ENCODE assay signal across 22 mouse cellular contexts in genomic region chr8:96829253-96829652, GRCm38 (mm10).
DNase-seq lines count a peak whose midpoint lies in the region; TF ChIP-seq lines count a peak whose summit lies in the region.
"Had no signal": no experiment of that assay in that cellular context is flagged by ENCODE, and none has a peak within 500 bp of the region (broad histone marks: within the 10 kb centered on the region; RNA-seq: fewer than 3 reads in every experiment).

No protein-coding gene starts in this region.

- no peaks in the 10 kb centered on the region for H3K79me2 ChIP-seq in MEL (ENCODE audit: control insufficient read depth, insufficient read depth, low read length, poor library complexity)

- TF ChIP-seq CTCF in MEL (IDR thresholded peaks at IDR 0.05 in 2 of 3, conservative IDR thresholded peaks at IDR 0.05 in 1 of 3; ENCODE audit: control insufficient read depth in 1 of 3, insufficient read depth in 1 of 3, low read depth in 2 of 3, low read length in 3 of 3, poor library complexity in 1 of 3, severe bottlenecking in 1 of 3), result no peak

- TF ChIP-seq EP300 in MEL (IDR thresholded peaks at IDR 0.05; ENCODE audit: low read depth in 1 of 2, low read length in 2 of 2), result peak; percentile 73 to 80

- TF ChIP-seq RAD21 in MEL (IDR thresholded peaks at IDR 0.05; ENCODE audit: low read depth, low read length), result no peak

- H3K4me1 ChIP-seq in MEL (ENCODE audit: control insufficient read depth in 1 of 2, insufficient read depth in 2 of 2, low read length in 2 of 2), result peaks cover 2% of the 10 kb centered on the region in 2 experiments; a peak in 1 of 4 replicates

- H3K9me3 ChIP-seq in MEL (replicated peaks; ENCODE audit: insufficient read depth, low read length), result no peaks in the 10 kb centered on the region

- H3K36me3 ChIP-seq in MEL (ENCODE audit: control insufficient read depth in 1 of 2, insufficient read depth in 2 of 2, low read length in 2 of 2), result peaks cover 0 to 4% of the 10 kb centered on the region in 2 experiments; a peak in 1 of 4 replicates
- H3K36me3 ChIP-seq: G1E had no signal

- TF ChIP-seq POLR2A in MEL (IDR thresholded peaks at IDR 0.05; ENCODE audit: control insufficient read depth in 1 of 2, insufficient read depth in 1 of 2, low read depth in 1 of 2, low read length in 2 of 2, poor library complexity in 1 of 2), result no peak

- H3K9ac ChIP-seq in MEL (ENCODE audit: control insufficient read depth, low read depth, low read length, poor library complexity, severe bottlenecking), result no peak overlapping the region

- H3K27ac ChIP-seq in MEL (ENCODE audit: control insufficient read depth, low read depth, low read length), result no peak overlapping the region

- peak; percentile 21 for DNase-seq in 416B (ENCODE audit: low read depth)
- DNase-seq in MEL (ENCODE audit: low read depth, low spot score), result peak; percentile 58
- DNase-seq in MEL-GATA-1-ER (ENCODE audit: extremely low read depth, low read depth), result peak; percentile 6
- DNase-seq in frontal cortex, postnatal 25 days (ENCODE audit: low spot score in 2 of 2), result no peak
- DNase-seq in cerebellum, postnatal 4 days (ENCODE audit: low spot score in 2 of 2), result no peak
- no peak for DNase-seq in left cerebral cortex, adult 18-20 months (ENCODE audit: low spot score in 2 of 2)
- DNase-seq: adrenal gland, adult 2 months; adrenal gland, adult 8-10 months; adrenal gland, postnatal 10 days; adrenal gland, postnatal 14 days; adrenal gland, postnatal 25 days; adrenal gland, postnatal 36 days; B cell, adult 2 months; cerebellum, adult 11 months; cerebellum, adult 11-12 months; cerebellum, adult 18-20 months; cerebellum, adult 2 months; cerebellum, adult 8-10 months; cerebellum, adult 9-10 months had no signal

- H3K4me3 ChIP-seq in MEL (ENCODE audit: control insufficient read depth in 1 of 2, insufficient read depth in 1 of 2, low read depth in 2 of 2, low read length in 2 of 2), result no peak overlapping the region; a peak in 1 of 4 replicates

- H3K27me3 ChIP-seq in MEL (ENCODE audit: control insufficient read depth in 1 of 2, insufficient read depth in 2 of 2, low read length in 2 of 2), result no peaks in the 10 kb centered on the region
- H3K27me3 ChIP-seq: CH12.LX, Patski had no signal

TF ChIP-seq in MEL, 35 proteins besides CTCF, POLR2A, EP300 and RAD21:
- TF ChIP-seq GATA1 (IDR thresholded peaks at IDR 0.05; ENCODE audit: low read depth, low read length), result peak; percentile 68
- no peak for TF ChIP-seq POLR2AphosphoS5 (IDR thresholded peaks at IDR 0.05; ENCODE audit: borderline replicate concordance, low read depth, low read length)
- TF ChIP-seq ZKSCAN1 (IDR thresholded peaks at IDR 0.05; ENCODE audit: low read depth, low read length), result no peak
- TF ChIP-seq HCFC1 (IDR thresholded peaks at IDR 0.05; ENCODE audit: low read depth, low read length), result no peak
- no peak for TF ChIP-seq MYB (IDR thresholded peaks at IDR 0.05; ENCODE audit: low read depth, low read length)
- no peak for TF ChIP-seq MYC (IDR thresholded peaks at IDR 0.05; ENCODE audit: low read depth, low read length)
- TF ChIP-seq NRF1 (IDR thresholded peaks at IDR 0.05; ENCODE audit: insufficient read depth, low read depth, low read length, poor library complexity, severe bottlenecking), result no peak
- no peak for TF ChIP-seq MEF2A (IDR thresholded peaks at IDR 0.05; ENCODE audit: extremely low read depth, insufficient replicate concordance, low read depth, low read length, poor library complexity, severe bottlenecking)
- no peak for TF ChIP-seq MAFK (IDR thresholded peaks at IDR 0.05; ENCODE audit: borderline replicate concordance, low read depth, low read length)
- no peak for TF ChIP-seq POLR2AphosphoS2 (IDR thresholded peaks at IDR 0.05; ENCODE audit: low read length)
- TF ChIP-seq KAT2A (conservative IDR thresholded peaks at IDR 0.05; ENCODE audit: low read depth, low read length), result no peak
- TF ChIP-seq UBTF (IDR thresholded peaks at IDR 0.05; ENCODE audit: borderline replicate concordance, insufficient read depth, low read depth, low read length), result no peak
- TF ChIP-seq ZMIZ1 (IDR thresholded peaks at IDR 0.05; ENCODE audit: low read depth, low read length), result no peak
- TF ChIP-seq SMC3 (IDR thresholded peaks at IDR 0.05; ENCODE audit: low read depth, low read length), result no peak
- peak; percentile 69 for TF ChIP-seq RCOR1 (IDR thresholded peaks at IDR 0.05; ENCODE audit: low read depth, low read length)
- TF ChIP-seq JUND (IDR thresholded peaks at IDR 0.05; ENCODE audit: low read depth, low read length), result no peak
- TF ChIP-seq USF1 (IDR thresholded peaks at IDR 0.05; ENCODE audit: low read depth, low read length), result no peak
- no peak for TF ChIP-seq E2F4 (IDR thresholded peaks at IDR 0.05; ENCODE audit: borderline replicate concordance, low read depth, low read length)
- no peak for TF ChIP-seq TBP (IDR thresholded peaks at IDR 0.05; ENCODE audit: low read depth, low read length)
- peak; percentile 65 for TF ChIP-seq ETS1 (IDR thresholded peaks at IDR 0.05; ENCODE audit: low read depth, low read length)
- TF ChIP-seq MXI1 (IDR thresholded peaks at IDR 0.05; ENCODE audit: low read depth, low read length), result no peak
- TF ChIP-seq ZNF384 (IDR thresholded peaks at IDR 0.05; ENCODE audit: low read depth, low read length), result no peak
- no peak for TF ChIP-seq USF2 (IDR thresholded peaks at IDR 0.05; ENCODE audit: borderline replicate concordance in 1 of 2, insufficient read depth in 1 of 2, low read depth in 1 of 2, low read length in 2 of 2)
- no peak for TF ChIP-seq GABPA (IDR thresholded peaks at IDR 0.05; ENCODE audit: low read depth, low read length)
- no peak for TF ChIP-seq ELF1 (IDR thresholded peaks at IDR 0.05; ENCODE audit: low read depth, low read length)
- TF ChIP-seq BHLHE40 (IDR thresholded peaks at IDR 0.05; ENCODE audit: borderline replicate concordance, low read depth, low read length), result 0 out of 2 replicates have a peak, but pooled peaks have one; percentile 13
- TF ChIP-seq TCF12 (IDR thresholded peaks at IDR 0.05; ENCODE audit: low read depth, low read length), result peak; percentile 86

Comparison
In these comparisons a context has a peak if more than half of its experiments do, and no peak if none do; other contexts are left out.
1. DNase-seq: peak in 416B (single experiment), MEL (single experiment) and MEL-GATA-1-ER (single experiment); none in frontal cortex, postnatal 25 days (0 of 2), cerebellum, postnatal 4 days (0 of 2) and left cerebral cortex, adult 18-20 months (0 of 2).